Mouse (Mus musculus): ENCODE measurements at regions not wholly inside any gene's neighbourhood (a gene's known extent, or its start where the extent isn't known, plus 50 kb on each side); places are given as distances from the start of the nearest gene placed in this dataset.

GRCm38 (mm10) chr13:90490991-90491951, 401.9 kb upstream of the Xrcc4 start:
- Histone ChIP-seq H3K27ac (no peak overlapping the region), H3K36me3 (no peaks in the 10 kb centered on the region)

GRCm38 (mm10) chr13:90480484-90480883, 391.1 kb upstream of the Xrcc4 start:
- Histone ChIP-seq H3K36me3 (no peaks in the 10 kb centered on the region), H3K4me2 (no peak overlapping the region), H3K27me3 (no peaks in the 10 kb centered on the region), H3K9ac (no peak overlapping the region), H3K27ac (no peak overlapping the region), H3K4me3 (no peak overlapping the region), H3K4me1 (replicated peaks) (no peaks in the 10 kb centered on the region), H3K9me3 (replicated peaks) (no peaks in the 10 kb centered on the region)
- ATAC-seq (replicated peaks; ENCODE audit: insufficient number of reproducible peaks, insufficient read depth, low FRiP score, low read depth) = no peak
- WGBS = 80% methylated on average over 4 of the region's 4 CpGs

More at GRCm38 (mm10) chr13:90490991-90491951, 401.9 kb upstream of the Xrcc4 start:
- Histone ChIP-seq H3K4me3 (no peak overlapping the region), H3K27me3 (no peaks in the 10 kb centered on the region), H3K9ac (no peak overlapping the region), H3K4me2 (0 out of 2 replicates have a peak overlapping the region, but pooled peaks have one; percentile 25), H3K9me3 (replicated peaks) (no peaks in the 10 kb centered on the region), H3K4me1 (replicated peaks) (peaks cover 9% of the 10 kb centered on the region)
- WGBS = 32% methylated on average over 8 of the region's 8 CpGs
- no peak for ATAC-seq (replicated peaks; ENCODE audit: insufficient number of reproducible peaks, insufficient read depth, low FRiP score, low read depth)

DNA sequence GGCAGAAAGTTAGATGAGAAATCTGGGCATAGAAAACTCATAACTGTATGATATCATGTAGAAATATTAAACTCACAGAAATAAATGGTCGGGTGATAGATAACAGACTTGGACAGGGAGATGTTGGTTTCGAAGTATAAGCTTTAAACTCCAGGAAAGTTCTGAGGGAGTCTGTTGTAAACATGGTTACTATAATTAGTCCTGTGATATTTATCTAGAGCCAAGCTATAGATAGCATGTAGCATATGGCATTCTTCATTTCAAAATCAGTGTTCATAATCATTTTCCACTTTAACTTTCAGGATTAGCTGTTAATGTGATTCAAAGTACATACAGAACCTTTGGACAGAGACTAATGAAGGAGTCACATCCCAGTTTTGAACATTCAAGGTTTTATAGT, 387.5 kb upstream of the Xrcc4 start:
- H3K9ac ChIP-seq = no peak overlapping the region
- H3K4me3 ChIP-seq = no peak overlapping the region
- ATAC-seq (replicated peaks; ENCODE audit: insufficient number of reproducible peaks, insufficient read depth, low FRiP score, low read depth) = no peak
- no peaks in the 10 kb centered on the region for H3K4me1 ChIP-seq (replicated peaks)
- no peak overlapping the region for H3K4me2 ChIP-seq
- no peaks in the 10 kb centered on the region for H3K36me3 ChIP-seq
- H3K27ac ChIP-seq = no peak overlapping the region
- 61% methylated on average over 2 of the region's 2 CpGs for WGBS
- no peaks in the 10 kb centered on the region for H3K9me3 ChIP-seq (replicated peaks)
- H3K27me3 ChIP-seq = no peaks in the 10 kb centered on the region

DNA sequence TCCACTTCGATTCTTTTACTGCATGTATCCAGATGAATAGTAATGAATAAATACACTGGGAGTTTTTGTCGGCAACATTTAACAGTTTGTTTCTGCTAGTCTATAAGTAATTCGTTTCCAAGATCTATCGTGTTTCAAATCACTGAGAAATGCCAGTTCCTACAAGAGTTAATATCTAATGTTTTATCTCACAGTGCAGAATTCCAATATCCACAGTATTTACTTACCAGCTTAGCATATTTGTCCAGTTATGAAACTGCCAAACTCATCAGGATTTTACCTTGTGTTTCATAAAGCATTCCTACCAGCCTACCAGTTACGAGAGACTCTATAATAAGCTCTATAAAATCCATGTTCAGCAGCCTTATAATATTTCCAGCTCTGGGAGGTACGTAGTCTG, 385.1 kb upstream of the Xrcc4 start:
- Histone ChIP-seq H3K9ac (no peak overlapping the region), H3K4me3 (no peak overlapping the region), H3K4me1 (replicated peaks) (no peaks in the 10 kb centered on the region), H3K9me3 (replicated peaks) (no peaks in the 10 kb centered on the region), H3K4me2 (no peak overlapping the region), H3K36me3 (no peaks in the 10 kb centered on the region), H3K27ac (no peak overlapping the region), H3K27me3 (no peaks in the 10 kb centered on the region)
- no peak for ATAC-seq (replicated peaks; ENCODE audit: insufficient number of reproducible peaks, insufficient read depth, low FRiP score, low read depth)
- 84% methylated on average over 6 of the region's 6 CpGs for WGBS

DNA sequence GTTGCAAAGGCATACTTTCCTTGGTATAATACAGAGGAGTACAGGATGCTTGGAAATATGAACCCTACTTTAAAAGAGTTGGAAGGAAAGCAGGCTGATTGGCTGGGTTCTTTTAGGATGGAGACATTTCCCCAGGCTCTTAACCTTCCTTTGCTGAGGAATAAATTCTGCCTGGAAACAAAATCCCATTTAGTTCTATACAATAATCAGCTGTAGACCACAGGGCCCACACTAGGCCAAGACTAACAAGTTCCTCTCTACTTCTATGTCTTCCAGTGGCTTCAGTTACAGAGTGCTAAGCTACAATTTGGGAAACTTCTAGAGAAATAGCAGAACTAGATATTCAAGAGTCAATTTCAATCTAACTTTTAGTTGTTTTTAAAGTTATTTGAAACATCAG, 384.6 kb upstream of the Xrcc4 start:
- Histone ChIP-seq H3K9ac (no peak overlapping the region), H3K36me3 (no peaks in the 10 kb centered on the region), H3K27me3 (no peaks in the 10 kb centered on the region), H3K4me1 (replicated peaks) (no peaks in the 10 kb centered on the region), H3K27ac (no peak overlapping the region), H3K4me3 (no peak overlapping the region), H3K9me3 (replicated peaks) (no peaks in the 10 kb centered on the region), H3K4me2 (no peak overlapping the region)
- no peak for ATAC-seq (replicated peaks; ENCODE audit: insufficient number of reproducible peaks, insufficient read depth, low FRiP score, low read depth)

DNA sequence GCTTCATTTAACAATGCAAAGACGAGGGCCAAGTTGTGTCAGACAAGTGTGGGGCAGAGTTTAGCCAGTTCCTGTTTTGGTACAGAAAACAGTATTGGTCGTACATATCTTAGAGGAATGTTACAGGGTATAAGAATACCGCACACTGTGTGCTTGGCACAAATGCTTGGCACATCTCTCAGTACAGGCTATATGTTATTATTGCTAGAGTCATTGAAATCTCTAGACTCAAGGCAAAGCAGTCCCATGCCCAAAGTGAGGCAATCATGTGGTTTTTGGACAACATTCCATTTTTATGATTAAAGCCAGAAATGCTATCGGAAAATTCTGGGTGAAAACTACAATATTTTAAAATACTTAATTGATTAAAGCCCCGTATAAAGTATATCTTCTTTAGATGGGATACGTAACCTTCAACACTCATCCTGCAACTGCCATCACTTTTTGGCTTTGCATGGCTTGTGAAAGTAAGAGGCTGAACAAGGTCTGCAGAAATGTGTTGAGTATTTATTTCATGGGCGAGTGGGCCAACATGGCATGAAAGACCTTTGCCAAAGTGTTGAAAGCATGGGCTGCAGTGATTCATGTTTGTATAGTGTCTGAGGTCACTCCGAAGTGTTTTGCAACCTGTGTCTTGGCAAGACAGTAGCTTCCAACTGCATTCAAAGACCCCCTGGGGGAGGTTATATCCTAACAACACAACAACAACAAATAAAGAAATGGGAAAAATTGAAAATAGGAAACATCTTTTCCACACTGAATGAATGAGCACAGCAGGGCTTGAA, 383.8 kb upstream of the Xrcc4 start:
- H3K27me3 ChIP-seq = no peaks in the 10 kb centered on the region
- no peak overlapping the region for H3K4me2 ChIP-seq
- H3K9me3 ChIP-seq (replicated peaks) = no peaks in the 10 kb centered on the region
- no peaks in the 10 kb centered on the region for H3K36me3 ChIP-seq
- H3K4me3 ChIP-seq = no peak overlapping the region
- H3K9ac ChIP-seq = no peak overlapping the region
- WGBS = 77% methylated on average over 8 of the region's 8 CpGs
- 0 out of 2 replicates have a peak, but pooled peaks have one; percentile 31 for ATAC-seq (replicated peaks; ENCODE audit: insufficient number of reproducible peaks, insufficient read depth, low FRiP score, low read depth)
- no peaks in the 10 kb centered on the region for H3K4me1 ChIP-seq (replicated peaks)
- H3K27ac ChIP-seq = no peak overlapping the region

- ATAC-seq (replicated peaks; ENCODE audit: insufficient number of reproducible peaks, insufficient read depth, low FRiP score, low read depth) = no peak
- Histone ChIP-seq H3K4me1 (replicated peaks) (peaks cover 3% of the 10 kb centered on the region; the same call in 1 of the 2 replicates), H3K27ac (no peak overlapping the region), H3K4me3 (no peak overlapping the region), H3K4me2 (no peak overlapping the region), H3K27me3 (no peaks in the 10 kb centered on the region), H3K9me3 (replicated peaks) (no peaks in the 10 kb centered on the region), H3K9ac (no peak overlapping the region), H3K36me3 (no peaks in the 10 kb centered on the region)
- WGBS = 80% methylated on average over 5 of the region's 5 CpGs
Observed at GRCm38 (mm10) chr13:90466096-90466495, 376.7 kb upstream of the Xrcc4 start.

DNA sequence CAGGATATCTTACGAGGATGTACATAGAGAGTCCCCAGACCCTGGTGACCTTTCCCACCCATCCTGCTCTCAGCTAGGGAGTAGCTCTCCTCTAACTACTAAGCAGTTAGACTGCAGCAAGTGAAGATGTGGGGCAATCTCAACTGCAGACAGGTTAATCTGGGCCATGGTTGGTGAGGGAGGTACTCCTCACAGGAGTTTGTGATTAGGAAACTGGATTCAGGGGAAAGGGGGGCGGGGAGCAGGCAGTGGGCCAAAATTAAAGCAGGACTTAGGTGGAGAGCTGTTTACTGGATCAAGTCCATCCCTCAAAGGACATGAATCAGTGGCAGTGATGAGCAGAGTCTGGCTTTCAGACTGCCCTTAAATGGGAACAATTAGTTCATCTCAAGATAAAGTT, 374.6 kb upstream of the Xrcc4 start:
- no peak overlapping the region for H3K9ac ChIP-seq
- H3K4me3 ChIP-seq = no peak overlapping the region
- H3K4me1 ChIP-seq (replicated peaks) = peaks cover 3% of the 10 kb centered on the region; the same call in 1 of the 2 replicates
- H3K9me3 ChIP-seq (replicated peaks) = no peaks in the 10 kb centered on the region
- 55% methylated on average over 2 of the region's 2 CpGs for WGBS
- no peak overlapping the region for H3K27ac ChIP-seq
- no peaks in the 10 kb centered on the region for H3K36me3 ChIP-seq
- ATAC-seq (replicated peaks; ENCODE audit: insufficient number of reproducible peaks, insufficient read depth, low FRiP score, low read depth) = no peak
- H3K27me3 ChIP-seq = no peaks in the 10 kb centered on the region
- H3K4me2 ChIP-seq = no peak overlapping the region

DNA sequence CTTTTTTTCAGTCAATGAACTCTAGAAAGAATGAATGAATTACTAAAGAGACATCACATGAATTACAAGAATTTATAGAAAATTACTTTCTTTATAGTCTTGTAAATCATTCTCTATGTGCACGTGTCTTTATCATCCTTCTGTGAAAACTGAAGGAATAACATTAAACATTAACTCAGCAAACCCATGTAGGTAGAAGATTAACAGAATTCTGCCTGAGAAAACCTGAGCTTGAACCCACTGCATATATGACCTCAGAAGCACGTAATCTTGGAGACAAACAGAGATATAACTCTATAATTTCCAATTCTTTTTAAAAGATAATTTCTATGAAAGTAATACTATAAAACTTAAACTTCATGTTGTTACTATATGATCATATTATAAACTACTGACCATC, 374.0 kb upstream of the Xrcc4 start:
- no peaks in the 10 kb centered on the region for H3K36me3 ChIP-seq
- no peaks in the 10 kb centered on the region for H3K27me3 ChIP-seq
- H3K27ac ChIP-seq = no peak overlapping the region
- no peak overlapping the region for H3K4me2 ChIP-seq
- H3K9me3 ChIP-seq (replicated peaks) = no peaks in the 10 kb centered on the region
- H3K4me1 ChIP-seq (replicated peaks) = peaks cover 3% of the 10 kb centered on the region; the same call in 1 of the 2 replicates
- ATAC-seq (replicated peaks; ENCODE audit: insufficient number of reproducible peaks, insufficient read depth, low FRiP score, low read depth) = no peak
- no peak overlapping the region for H3K9ac ChIP-seq
- H3K4me3 ChIP-seq = no peak overlapping the region
- 68% methylated on average over 2 of the region's 2 CpGs for WGBS

DNA sequence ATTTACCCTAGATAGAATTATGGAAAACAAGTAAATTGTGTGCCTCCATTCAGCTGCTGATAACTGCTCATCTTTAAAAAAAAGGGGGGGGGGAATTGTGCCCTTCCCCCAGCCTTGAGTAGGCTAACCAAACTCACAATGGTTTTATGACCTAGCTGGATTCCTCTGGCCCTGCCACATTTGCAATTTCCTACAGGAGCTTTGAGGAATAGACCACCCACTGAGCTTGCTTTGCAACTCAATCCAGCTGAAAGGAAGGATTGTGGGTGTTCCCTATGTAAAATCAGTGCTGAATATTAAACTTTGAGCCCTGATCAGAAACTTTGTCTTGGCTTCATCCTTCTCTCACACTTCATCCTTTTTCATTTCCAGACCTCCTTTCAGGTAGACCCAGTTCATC, 365.2 kb upstream of the Xrcc4 start:
- no peak overlapping the region for H3K27ac ChIP-seq
- ATAC-seq (replicated peaks; ENCODE audit: insufficient number of reproducible peaks, insufficient read depth, low FRiP score, low read depth) = no peak
- H3K27me3 ChIP-seq = no peaks in the 10 kb centered on the region
- H3K4me1 ChIP-seq (replicated peaks) = no peaks in the 10 kb centered on the region
- H3K9me3 ChIP-seq (replicated peaks) = no peaks in the 10 kb centered on the region
- no peak overlapping the region for H3K4me2 ChIP-seq
- H3K9ac ChIP-seq = no peak overlapping the region
- H3K4me3 ChIP-seq = no peak overlapping the region
- no peaks in the 10 kb centered on the region for H3K36me3 ChIP-seq

DNA sequence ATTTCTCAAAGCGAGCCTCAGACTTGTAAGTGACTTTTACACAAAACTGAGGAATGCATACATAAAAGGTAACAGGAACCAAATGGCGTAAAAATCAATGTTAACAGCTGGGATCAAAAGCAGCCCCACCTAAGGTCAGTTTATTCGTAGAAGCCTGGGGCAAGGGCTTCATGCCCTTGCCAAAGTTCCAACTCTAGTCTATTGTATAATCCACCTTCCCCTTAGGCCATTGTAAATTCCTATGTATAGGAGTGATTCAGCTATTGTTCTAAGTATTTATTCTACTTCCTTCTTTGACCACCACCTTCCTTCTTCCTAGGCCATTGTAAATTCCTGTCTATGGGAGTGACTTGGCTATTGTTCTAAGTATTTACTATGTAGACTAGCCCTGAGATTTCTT, 337.5 kb upstream of the Xrcc4 start:
- Histone ChIP-seq H3K9ac (no peak overlapping the region), H3K27ac (no peak overlapping the region), H3K4me2 (no peak overlapping the region), H3K27me3 (no peaks in the 10 kb centered on the region), H3K4me3 (no peak overlapping the region), H3K9me3 (replicated peaks) (no peaks in the 10 kb centered on the region), H3K36me3 (no peaks in the 10 kb centered on the region), H3K4me1 (replicated peaks) (no peaks in the 10 kb centered on the region)
- WGBS = 82% methylated on average over 3 of the region's 3 CpGs
- ATAC-seq (replicated peaks; ENCODE audit: insufficient number of reproducible peaks, insufficient read depth, low FRiP score, low read depth) = no peak
